Mouse (Mus musculus) olfactory bulb, adult 2 months (tissue): ENCODE measurements around the gene Nsun3. TPM values are rescaled to one million over a fixed set of nuclear protein-coding genes. Genes with fewer than 3 reads are reported as not detected.
"Not testable (repeated sequence)": the region's sequence is repeated elsewhere in the genome, so short reads cannot be mapped to it uniquely, and the experiment has no call there.

ENCODE experiments used
- H3K27ac ChIP-seq: fragments of 200-500 bp; 2 replicates; pipeline ENCODE4 v1.5.1; 2012; ENCODE audit warnings: low read depth, low read length; ENCODE audit not compliant: insufficient read depth
- H3K4me1 ChIP-seq: fragments of 200-500 bp; 2 replicates; pipeline ENCODE4 v1.6.1; 2012; ENCODE audit warnings: low read length; ENCODE audit not compliant: control insufficient read depth, insufficient read depth
- H3K4me3 ChIP-seq: fragments of 200-500 bp; 2 replicates; pipeline ENCODE4 v1.5.1; 2012; ENCODE audit warnings: mild to moderate bottlenecking, low read depth, low read length, moderate library complexity; ENCODE audit not compliant: insufficient read depth
- CTCF ChIP-seq: fragments of 200-500 bp; IDR thresholded peaks from 2 replicates; pipeline ENCODE4 v1.5.1; 2012; ENCODE audit warnings: low read depth, mild to moderate bottlenecking, low read length, moderate library complexity; ENCODE audit not compliant: insufficient read depth
- POLR2A ChIP-seq: fragments of 200-500 bp; IDR thresholded peaks from 2 replicates; pipeline ENCODE4 v1.6.1; 2012; ENCODE audit warnings: mild to moderate bottlenecking, low read depth, low read length, moderate library complexity; ENCODE audit not compliant: insufficient read depth
- WGBS: fragments of 180-500 bp; shearing (Covaris S2); methylation state at CpG from one replicate; pipeline ENCODE4 v1.1.7; 2018; 5-methylcytosine and 5-hydroxymethylcytosine counted together
- polyA plus RNA-seq: library from polyadenylated mRNA; stranded (reverse); fragments of >200 nt; gene quantifications from 2 replicates; pipeline ENCODE4 v1.2.4, GENCODE M21; 2012; ENCODE audit warnings: low replicate concordance; ENCODE audit not compliant: missing spikeins, insufficient read depth, insufficient read length

The Nsun3 gene
- polyA plus RNA-seq, 1 experiment: not detected

DNA sequence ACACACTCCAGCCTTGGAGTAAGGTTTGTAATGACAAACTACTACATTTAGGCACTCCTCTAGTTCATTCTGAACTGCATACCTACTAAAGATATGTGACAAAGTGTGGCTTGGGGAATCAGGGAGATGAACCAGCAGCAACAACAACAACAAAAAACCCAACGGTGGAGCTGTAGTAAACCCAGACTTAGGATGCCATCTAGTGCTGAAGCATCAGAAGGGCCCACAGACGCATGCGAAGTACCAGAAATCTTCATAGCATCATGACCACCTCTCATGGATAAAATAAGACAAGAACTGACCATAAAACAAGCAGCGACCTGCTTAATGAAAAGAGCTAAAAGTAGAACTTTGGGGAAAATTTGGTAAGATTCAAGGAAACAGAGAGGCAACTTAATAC is 13.2 kb downstream of the Nsun3 start:
- 77% methylated on average over 4 of the region's 4 CpGs for WGBS
- Histone ChIP-seq H3K4me3 (no peak overlapping the region), H3K27ac (no peak overlapping the region), H3K4me1 (no peaks in the 10 kb centered on the region)
- TF ChIP-seq CTCF (no peak), POLR2A (no peak)

DNA sequence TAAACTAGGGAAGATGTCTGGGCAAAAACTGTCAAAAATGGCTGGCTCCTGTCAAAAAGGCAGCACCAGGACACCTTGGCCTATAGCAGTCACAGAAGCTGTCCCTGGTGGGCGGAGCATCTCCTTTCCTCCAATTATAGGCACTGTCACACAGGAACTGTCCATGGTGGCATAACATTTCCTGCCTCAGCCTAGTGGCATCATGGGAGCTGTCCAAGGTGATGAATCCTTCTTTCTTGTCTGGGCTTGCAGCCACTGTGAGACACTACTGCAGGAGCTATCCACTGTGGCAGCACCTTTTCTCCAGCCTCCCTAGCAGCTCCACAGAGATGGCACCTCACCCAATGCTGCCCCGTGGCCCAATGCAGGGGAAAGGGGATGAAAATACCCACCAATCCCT is 28.3 kb downstream of the Nsun3 start:
- Histone ChIP-seq H3K4me3 (no peak overlapping the region), H3K4me1 (no peaks in the 10 kb centered on the region), H3K27ac (no peak overlapping the region)
- no peak for TF ChIP-seq POLR2A
- TF ChIP-seq CTCF: no peak
- 95% methylated on average over 2 of the region's 2 CpGs for whole genome bisulfite sequencing

GRCm38 (mm10) chr16:62755307-62755706 is 31.3 kb downstream of the Nsun3 start:
- 77% methylated on average over 6 of the region's 6 CpGs for WGBS

DNA sequence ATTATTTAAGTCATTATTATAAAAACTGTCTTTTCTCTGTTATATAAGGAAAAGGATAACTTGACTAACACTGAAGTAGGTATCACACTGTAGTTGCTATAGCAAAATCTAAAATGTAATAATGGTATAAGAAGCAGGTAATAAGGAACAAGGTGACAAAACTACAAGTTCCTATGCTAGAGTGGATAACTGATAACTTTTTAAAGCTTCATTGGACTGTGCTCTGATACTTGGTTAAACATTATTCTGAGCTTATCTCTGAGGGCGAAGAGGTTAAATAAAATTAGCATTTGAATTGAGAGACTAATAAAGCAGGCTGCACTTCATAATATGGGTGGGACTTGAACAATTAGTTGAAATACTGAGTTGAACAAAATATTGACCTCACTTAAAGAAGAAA is 33.0 kb downstream of the Nsun3 start:
- H3K4me3 ChIP-seq: no peak overlapping the region
- TF ChIP-seq POLR2A (no peak), CTCF (no peak)
- no peak overlapping the region for H3K27ac ChIP-seq
- H3K4me1 ChIP-seq: no peaks in the 10 kb centered on the region
- 89% methylated on average over 1 of the region's 1 CpGs for WGBS

More at GRCm38 (mm10) chr16:62755307-62755706, 31.3 kb downstream of the Nsun3 start:
- no peak for TF ChIP-seq POLR2A
- TF ChIP-seq CTCF: no peak
- Histone ChIP-seq H3K27ac (no peak overlapping the region), H3K4me3 (no peak overlapping the region), H3K4me1 (no peaks in the 10 kb centered on the region)

DNA sequence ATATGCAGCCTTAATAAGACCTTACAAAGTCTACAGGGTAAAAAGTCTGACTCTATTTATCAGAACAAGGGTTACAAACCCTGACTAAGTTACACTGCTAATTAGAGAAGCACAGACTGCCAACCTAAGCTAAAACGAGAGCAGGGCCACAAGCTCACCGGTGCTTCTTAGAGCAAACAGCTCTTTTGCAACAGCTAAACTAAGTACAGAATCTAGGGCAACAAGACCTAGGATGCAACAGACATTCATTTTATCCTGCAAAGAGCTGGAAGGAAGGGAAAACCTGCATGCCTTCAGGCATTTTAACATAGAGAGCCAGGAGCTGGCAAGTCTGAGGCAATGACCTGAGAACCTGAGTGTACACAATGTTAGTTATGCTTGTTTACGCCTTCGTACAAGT is 33.5 kb downstream of the Nsun3 start:
- no peak overlapping the region for H3K4me3 ChIP-seq
- 55% methylated on average over 4 of the region's 4 CpGs for WGBS
- no peak overlapping the region for H3K27ac ChIP-seq
- TF ChIP-seq CTCF (no peak), POLR2A (no peak)
- H3K4me1 ChIP-seq: no peaks in the 10 kb centered on the region

GRCm38 (mm10) chr16:62745875-62746274 is 40.7 kb downstream of the Nsun3 start:
- Histone ChIP-seq H3K4me3 (no peak overlapping the region), H3K4me1 (no peaks in the 10 kb centered on the region), H3K27ac (no peak overlapping the region)
- WGBS: 39% methylated on average over 2 of the region's 2 CpGs
- TF ChIP-seq CTCF (no peak), POLR2A (no peak)

DNA sequence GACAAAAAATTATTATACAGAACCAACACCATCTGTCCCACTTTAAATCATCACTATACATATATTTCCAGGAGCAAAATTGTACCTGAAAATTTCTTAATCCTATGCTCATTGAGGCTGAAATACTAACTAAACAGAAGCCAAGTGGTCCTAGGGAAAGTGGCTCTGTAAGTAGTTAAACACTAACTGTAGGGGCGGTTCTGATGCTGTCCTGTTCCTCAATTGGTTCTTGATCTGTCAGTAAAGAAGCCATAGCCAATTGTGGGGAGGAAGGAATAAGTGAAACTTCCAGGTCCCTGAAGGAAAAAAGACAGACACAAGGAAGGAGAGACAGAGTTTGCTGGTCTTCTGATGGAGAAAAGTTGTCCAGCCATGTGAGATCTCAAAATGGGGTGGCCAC is 52.3 kb downstream of the Nsun3 start:
- H3K4me1 ChIP-seq: no peaks in the 10 kb centered on the region
- WGBS: 88% methylated on average over 1 of the region's 1 CpGs

GRCm38 (mm10) chr16:62730291-62730690 is 56.3 kb downstream of the Nsun3 start:
- Histone ChIP-seq H3K4me3 (no peak overlapping the region), H3K27ac (no peak overlapping the region), H3K4me1 (no peaks in the 10 kb centered on the region)
- TF ChIP-seq POLR2A: no peak
- no peak for TF ChIP-seq CTCF
- WGBS: 85% methylated on average over 4 of the region's 4 CpGs

More for the DNA sequence above, 52.3 kb downstream of the Nsun3 start:
- Histone ChIP-seq H3K27ac (no peak overlapping the region), H3K4me3 (no peak overlapping the region)
- TF ChIP-seq CTCF: no peak
- TF ChIP-seq POLR2A: no peak

- no peaks in the 10 kb centered on the region for H3K4me1 ChIP-seq
- no peak overlapping the region for H3K4me3 ChIP-seq
- no peak for TF ChIP-seq CTCF
- no peak for TF ChIP-seq POLR2A
- H3K27ac ChIP-seq: no peak overlapping the region
- WGBS: 58% methylated on average over 3 of the region's 3 CpGs
These were observed 56.8 kb downstream of the Nsun3 start for GRCm38 (mm10) chr16:62729846-62730245.

- H3K4me1 ChIP-seq, H3K4me3 ChIP-seq, H3K27ac ChIP-seq: not testable (repeated sequence)
- 88% methylated on average over 8 of the region's 11 CpGs for WGBS
These were observed 68.4 kb downstream of the Nsun3 start for GRCm38 (mm10) chr16:62718255-62718654.

- no peak for TF ChIP-seq CTCF
- TF ChIP-seq POLR2A: no peak
- no peak overlapping the region for H3K4me3 ChIP-seq
- 39% methylated on average over 8 of the region's 8 CpGs for WGBS
- no peaks in the 10 kb centered on the region for H3K4me1 ChIP-seq
- H3K27ac ChIP-seq: no peak overlapping the region
These were observed 96.2 kb downstream of the Nsun3 start for GRCm38 (mm10) chr16:62690436-62690835.
